Mouse (Mus musculus) forelimb bud, embryonic 11.5 days (tissue): ENCODE measurements around the gene Mtss1l.

ENCODE experiments used
- DNase-seq: peaks from one replicate; pipeline ENCODE4 v3.0.0-alpha.2; 2012; ENCODE audit warnings: low read depth, low spot score

The Mtss1l gene

GRCm38 (mm10) chr8:110740629-110741175 lies 19.4 kb downstream of the Mtss1l start:
- no peak for DNase-seq

- DNase-seq = no peak
Observed at GRCm38 (mm10) chr8:110741816-110742451, 20.7 kb downstream of the Mtss1l start.

GRCm38 (mm10) chr8:110742452-110742818 lies 21.2 kb downstream of the Mtss1l start:
- no peak for DNase-seq

- no peak for DNase-seq
Observed at GRCm38 (mm10) chr8:110745162-110745561, 23.9 kb downstream of the Mtss1l start.

GRCm38 (mm10) chr8:110746661-110747060 lies 25.4 kb downstream of the Mtss1l start:
- no peak for DNase-seq

- peak; percentile 83 for DNase-seq
Observed at GRCm38 (mm10) chr8:110749500-110750170, 28.4 kb downstream of the Mtss1l start.

GRCm38 (mm10) chr8:110750269-110750668 lies 29.0 kb downstream of the Mtss1l start:
- DNase-seq = no peak

- no peak for DNase-seq
Observed at GRCm38 (mm10) chr8:110751490-110751889, 30.2 kb downstream of the Mtss1l start.

GRCm38 (mm10) chr8:110754713-110755112 lies 33.4 kb downstream of the Mtss1l start:
- DNase-seq = no peak

GRCm38 (mm10) chr8:110755511-110756170 lies 34.4 kb downstream of the Mtss1l start:
- DNase-seq = no peak

GRCm38 (mm10) chr8:110756196-110756595 lies 34.9 kb downstream of the Mtss1l start:
- DNase-seq = no peak

- no peak for DNase-seq
Observed at GRCm38 (mm10) chr8:110760280-110760940, 39.1 kb downstream of the Mtss1l start.

- no peak for DNase-seq
Observed at GRCm38 (mm10) chr8:110761185-110761584, 39.9 kb downstream of the Mtss1l start.

- no peak for DNase-seq
Observed at GRCm38 (mm10) chr8:110761988-110762387, 40.7 kb downstream of the Mtss1l start.

- no peak for DNase-seq
Observed at GRCm38 (mm10) chr8:110764671-110765070, 43.4 kb downstream of the Mtss1l start.

- no peak for DNase-seq
Observed at GRCm38 (mm10) chr8:110767261-110767660, 46.0 kb downstream of the Mtss1l start.

- no peak for DNase-seq
Observed at GRCm38 (mm10) chr8:110772452-110772851, 51.2 kb downstream of the Mtss1l start.

GRCm38 (mm10) chr8:110774047-110774446 lies 52.8 kb downstream of the Mtss1l start:
- no peak for DNase-seq

- DNase-seq = no peak
Observed at GRCm38 (mm10) chr8:110774725-110775124, 53.4 kb downstream of the Mtss1l start.

GRCm38 (mm10) chr8:110775316-110775715 lies 54.0 kb downstream of the Mtss1l start:
- no peak for DNase-seq

GRCm38 (mm10) chr8:110775721-110776120 lies 54.4 kb downstream of the Mtss1l start:
- no peak for DNase-seq

GRCm38 (mm10) chr8:110776335-110776734 lies 55.1 kb downstream of the Mtss1l start:
- DNase-seq = no peak
